Mouse (Mus musculus) embryonic facial prominence, embryonic 10.5 days (tissue): ENCODE results near the gene Synj1. TPM values are rescaled to one million over a fixed set of nuclear protein-coding genes. Genes with fewer than 3 reads are reported as not detected.

Source experiments
- DNase-seq: peaks from one replicate; pipeline ENCODE4 v3.0.0-alpha.2; 2017; ENCODE audit warnings: low spot score
- H3K27ac ChIP-seq: fragments of 300-500 bp; sonication (generic); replicated peaks from 2 replicates; pipeline ENCODE4 v1.5.1; 2016; ENCODE audit warnings: mild to moderate bottlenecking
- H3K27me3 ChIP-seq: fragments of 300-500 bp; sonication (generic); replicated peaks from 2 replicates; pipeline ENCODE4 v1.6.1; 2016; ENCODE audit warnings: low read depth, mild to moderate bottlenecking; ENCODE audit not compliant: poor library complexity, severe bottlenecking
- H3K36me3 ChIP-seq: fragments of 300-500 bp; sonication (generic); replicated peaks from 2 replicates; pipeline ENCODE4 v1.6.1; 2016; ENCODE audit warnings: mild to moderate bottlenecking, moderate library complexity
- H3K4me1 ChIP-seq: fragments of 300-500 bp; sonication (generic); 2 replicates; pipeline ENCODE4 v1.6.1; 2016
- H3K4me3 ChIP-seq: fragments of 300-500 bp; sonication (generic); 2 replicates; pipeline ENCODE4 v1.5.1; 2016; ENCODE audit warnings: mild to moderate bottlenecking, moderate library complexity
- H3K9me3 ChIP-seq: fragments of 300-500 bp; sonication (generic); 2 replicates; pipeline ENCODE4 v1.6.1; 2016; ENCODE audit warnings: mild to moderate bottlenecking
- WGBS: fragments of 180-500 bp; shearing (Covaris S2); methylation state at CpG from one replicate; pipeline ENCODE4 v1.1.7; 2016; 5-methylcytosine and 5-hydroxymethylcytosine counted together
- polyA plus RNA-seq: library from polyadenylated mRNA; unstranded; fragments of >200 nt; fragmentation: Nextera tagmentation; extraction: Ambion mirVana; gene quantifications from 2 replicates; pipeline ENCODE4 v1.2.1, GENCODE M21; 2016

The Synj1 gene
- polyA plus RNA-seq, 1 experiment from 2014 or later, result 11.6 TPM

GRCm38 (mm10) chr16:91030751-91031150 is 19.6 kb upstream of the Synj1 start:
- Histone ChIP-seq H3K36me3 (peaks cover 95% of the 10 kb centered on the region), H3K4me1 (no peaks in the 10 kb centered on the region), H3K27me3 (no peaks in the 10 kb centered on the region), H3K27ac (no peak overlapping the region), H3K4me3 (no peak overlapping the region), H3K9me3 (no peaks in the 10 kb centered on the region)
- WGBS, result 94% methylated on average over 4 of the region's 4 CpGs
- no peak for DNase-seq

- H3K27me3 ChIP-seq, result no peaks in the 10 kb centered on the region
- H3K27ac ChIP-seq, result no peak overlapping the region
- DNase-seq, result no peak
- 91% methylated on average over 2 of the region's 2 CpGs for WGBS
- H3K9me3 ChIP-seq, result no peaks in the 10 kb centered on the region
- H3K36me3 ChIP-seq, result peaks cover 96% of the 10 kb centered on the region
- no peaks in the 10 kb centered on the region for H3K4me1 ChIP-seq
- H3K4me3 ChIP-seq, result no peak overlapping the region
These were observed 18.8 kb upstream of the Synj1 start for GRCm38 (mm10) chr16:91029901-91030300.

DNA sequence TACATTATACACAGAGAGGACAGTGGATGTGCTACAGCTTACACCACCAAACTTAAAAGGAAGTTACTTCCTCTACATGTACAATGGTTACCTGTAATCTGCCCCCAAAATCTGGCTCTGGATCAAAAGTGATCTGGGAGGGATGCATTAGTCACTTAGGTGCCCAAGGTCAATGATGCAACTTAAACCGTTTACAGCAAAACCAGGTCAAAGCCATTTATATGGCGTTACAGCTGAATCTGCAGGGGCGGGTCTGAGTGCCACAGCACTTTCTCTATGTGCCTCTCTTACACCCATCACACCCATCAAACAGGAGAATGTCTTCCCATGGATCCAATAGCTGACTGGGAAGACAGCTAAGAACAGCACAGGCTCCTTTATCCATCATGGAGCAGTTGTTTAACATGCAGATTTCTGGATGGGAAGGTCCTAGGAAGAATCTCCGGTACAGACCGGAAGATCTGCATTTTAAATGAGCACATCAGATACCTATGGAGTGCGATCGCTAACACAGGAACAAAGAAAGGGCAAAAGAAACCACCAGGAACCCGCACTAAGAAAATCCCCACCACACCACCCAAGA is 18.1 kb upstream of the Synj1 start:
- Histone ChIP-seq H3K27ac (no peak overlapping the region), H3K4me3 (no peak overlapping the region), H3K4me1 (no peaks in the 10 kb centered on the region), H3K36me3 (peaks cover 97% of the 10 kb centered on the region), H3K27me3 (no peaks in the 10 kb centered on the region), H3K9me3 (peaks cover 3% of the 10 kb centered on the region; the same call in 1 of the 2 replicates)
- no peak for DNase-seq
- 92% methylated on average over 8 of the region's 8 CpGs for WGBS

- Histone ChIP-seq H3K4me3 (no peak overlapping the region), H3K27ac (no peak overlapping the region), H3K36me3 (peaks cover 97% of the 10 kb centered on the region), H3K27me3 (no peaks in the 10 kb centered on the region), H3K4me1 (no peaks in the 10 kb centered on the region), H3K9me3 (peaks cover 6% of the 10 kb centered on the region; the same call in 1 of the 2 replicates)
- DNase-seq, result no peak
- WGBS, result 93% methylated on average over 4 of the region's 4 CpGs
These were observed 15.2 kb upstream of the Synj1 start for GRCm38 (mm10) chr16:91026290-91026689.

GRCm38 (mm10) chr16:91023384-91023783 is 12.3 kb upstream of the Synj1 start:
- H3K9me3 ChIP-seq, result peaks cover 6% of the 10 kb centered on the region; the same call in 1 of the 2 replicates
- WGBS, result 82% methylated on average over 1 of the region's 1 CpGs
- no peak overlapping the region for H3K27ac ChIP-seq
- peak; percentile 21 for DNase-seq
- H3K27me3 ChIP-seq, result no peaks in the 10 kb centered on the region
- peaks cover 100% of the 10 kb centered on the region for H3K36me3 ChIP-seq
- H3K4me1 ChIP-seq, result no peaks in the 10 kb centered on the region
- no peak overlapping the region for H3K4me3 ChIP-seq

- peaks cover 99% of the 10 kb centered on the region for H3K36me3 ChIP-seq
- H3K9me3 ChIP-seq, result peaks cover 6% of the 10 kb centered on the region; the same call in 1 of the 2 replicates
- no peaks in the 10 kb centered on the region for H3K4me1 ChIP-seq
- H3K27me3 ChIP-seq, result no peaks in the 10 kb centered on the region
- no peak for DNase-seq
- H3K27ac ChIP-seq, result no peak overlapping the region
- no peak overlapping the region for H3K4me3 ChIP-seq
- 92% methylated on average over 10 of the region's 10 CpGs for WGBS
These were observed 9.9 kb upstream of the Synj1 start for GRCm38 (mm10) chr16:91020842-91021483.

GRCm38 (mm10) chr16:91019476-91019875 is 8.4 kb upstream of the Synj1 start:
- peaks cover 99% of the 10 kb centered on the region for H3K36me3 ChIP-seq
- WGBS, result 98% methylated on average over 4 of the region's 4 CpGs
- H3K4me1 ChIP-seq, result no peaks in the 10 kb centered on the region
- no peaks in the 10 kb centered on the region for H3K27me3 ChIP-seq
- no peak for DNase-seq
- H3K9me3 ChIP-seq, result peaks cover 5% of the 10 kb centered on the region; the same call in 1 of the 2 replicates
- no peak overlapping the region for H3K27ac ChIP-seq
- no peak overlapping the region for H3K4me3 ChIP-seq

GRCm38 (mm10) chr16:91015761-91016160 is 4.7 kb upstream of the Synj1 start:
- no peak overlapping the region for H3K4me3 ChIP-seq
- H3K27ac ChIP-seq, result no peak overlapping the region
- no peaks in the 10 kb centered on the region for H3K9me3 ChIP-seq
- WGBS, result 86% methylated on average over 4 of the region's 4 CpGs
- peaks cover 76% of the 10 kb centered on the region for H3K36me3 ChIP-seq
- no peak for DNase-seq
- peaks cover 8% of the 10 kb centered on the region; the same call in 1 of the 2 replicates for H3K4me1 ChIP-seq
- no peaks in the 10 kb centered on the region for H3K27me3 ChIP-seq

- H3K27ac ChIP-seq, result no peak overlapping the region
These were observed 739 bp upstream of the Synj1 start for GRCm38 (mm10) chr16:91011847-91012246.

DNA sequence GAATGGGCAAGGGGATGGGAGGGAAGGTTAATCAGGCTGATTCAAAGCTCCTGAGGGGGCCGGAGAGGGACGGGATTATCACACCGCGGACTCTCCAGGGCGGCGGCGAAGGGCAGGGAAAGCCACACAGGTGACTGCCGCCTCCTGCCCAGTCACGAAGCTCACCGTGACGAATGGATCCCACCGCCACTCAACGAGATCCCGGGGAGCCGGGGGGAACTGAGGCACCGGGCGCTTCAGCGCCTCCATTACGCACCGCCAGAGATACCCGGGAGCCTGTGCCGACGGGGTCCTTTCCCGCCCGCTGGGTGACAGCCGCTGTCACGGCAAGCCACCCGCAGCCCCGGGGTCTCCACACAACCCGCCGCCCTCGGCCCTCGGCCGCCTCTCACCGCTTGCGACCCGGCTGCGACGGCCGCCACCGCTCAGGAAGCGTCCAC is 507 bp downstream of the Synj1 start:
- Histone ChIP-seq H3K4me3 (peak overlapping the region; percentile 96), H3K27ac (peak overlapping the region; percentile 89), H3K27me3 (no peaks in the 10 kb centered on the region), H3K4me1 (peaks cover 15% of the 10 kb centered on the region), H3K36me3 (peaks cover 25% of the 10 kb centered on the region), H3K9me3 (no peaks in the 10 kb centered on the region)
- no peak for DNase-seq
- under 1% methylated on average over 40 of the region's 42 CpGs for WGBS

More at GRCm38 (mm10) chr16:91011847-91012246, 739 bp upstream of the Synj1 start:
- 50% methylated on average over 3 of the region's 3 CpGs for WGBS
- H3K4me3 ChIP-seq, result peak overlapping the region; percentile 96
- H3K9me3 ChIP-seq, result no peaks in the 10 kb centered on the region
- peaks cover 37% of the 10 kb centered on the region for H3K36me3 ChIP-seq
- no peak for DNase-seq
- H3K27me3 ChIP-seq, result no peaks in the 10 kb centered on the region
- H3K4me1 ChIP-seq, result peaks cover 15% of the 10 kb centered on the region

DNA sequence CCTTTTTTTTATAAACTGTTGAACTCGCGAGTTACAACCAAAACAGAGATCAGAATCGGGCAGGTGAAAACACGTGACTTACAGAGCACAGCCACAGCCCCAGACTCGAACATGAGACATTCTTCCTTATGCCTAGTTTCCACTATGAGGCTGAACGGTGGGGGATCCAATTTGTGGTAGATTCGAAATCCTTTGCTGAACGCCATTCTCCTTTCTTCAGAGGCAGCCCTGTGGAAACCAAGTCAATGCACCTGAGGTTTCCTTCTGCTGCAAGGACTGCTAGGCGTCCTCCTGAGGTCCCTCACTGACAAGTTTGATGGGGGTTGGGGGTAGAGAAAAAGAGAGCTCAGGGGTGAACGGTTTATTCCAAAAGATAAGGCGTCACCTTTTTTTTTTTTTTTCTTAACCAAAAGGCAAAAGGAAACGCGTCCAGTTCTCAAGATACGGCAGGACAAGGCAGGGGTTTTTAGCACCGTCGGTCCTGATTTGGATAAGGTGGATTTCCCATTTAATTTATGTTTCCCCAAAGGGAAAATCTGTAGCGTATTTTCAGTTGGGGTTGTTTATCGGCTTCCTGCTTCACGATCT is 1.1 kb downstream of the Synj1 start:
- no peaks in the 10 kb centered on the region for H3K9me3 ChIP-seq
- peaks cover 15% of the 10 kb centered on the region for H3K4me1 ChIP-seq
- 1% methylated on average over 19 of the region's 19 CpGs for WGBS
- H3K27ac ChIP-seq, result peak overlapping the region; percentile 89
- peaks cover 19% of the 10 kb centered on the region for H3K36me3 ChIP-seq
- no peak for DNase-seq
- no peaks in the 10 kb centered on the region for H3K27me3 ChIP-seq
- H3K4me3 ChIP-seq, result peak overlapping the region; percentile 96

GRCm38 (mm10) chr16:91004915-91005538 is 6.1 kb downstream of the Synj1 start:
- no peak for DNase-seq
- WGBS, result 86% methylated on average over 4 of the region's 4 CpGs
- H3K27ac ChIP-seq, result no peak overlapping the region
- H3K4me1 ChIP-seq, result peaks cover 6% of the 10 kb centered on the region
- no peaks in the 10 kb centered on the region for H3K9me3 ChIP-seq
- no peaks in the 10 kb centered on the region for H3K27me3 ChIP-seq
- 0 out of 2 replicates have a peak, but pooled peaks cover 5% of the 10 kb centered on the region for H3K36me3 ChIP-seq
- no peak overlapping the region for H3K4me3 ChIP-seq
